Mouse (Mus musculus) forebrain, embryonic 13.5 days (tissue): ENCODE data around the gene Mtfr1l. TPM values are rescaled to one million over a fixed set of nuclear protein-coding genes. Genes with fewer than 3 reads are reported as not detected.
"Not testable (repeated sequence)": the region's sequence is repeated elsewhere in the genome, so short reads cannot be mapped to it uniquely, and the experiment has no call there.

Experiments used
- ATAC-seq: fragments of 200-750 bp; cut with Nextera tagmentation; 2 replicates; pipeline ENCODE4 v1.8.0; 2017
- H3K27ac ChIP-seq: fragments of 300-500 bp; sonication (generic); 2 replicates; pipeline ENCODE4 v1.5.1; 2015; ENCODE audit warnings: inconsistent platforms, mild to moderate bottlenecking, moderate library complexity
- H3K27me3 ChIP-seq: fragments of 300-500 bp; sonication (generic); 2 replicates; pipeline ENCODE4 v1.6.1; 2015; ENCODE audit warnings: mild to moderate bottlenecking, inconsistent platforms
- H3K36me3 ChIP-seq: fragments of 300-500 bp; sonication (generic); 2 replicates; pipeline ENCODE4 v1.6.1; 2015; ENCODE audit warnings: mild to moderate bottlenecking, inconsistent platforms; ENCODE audit not compliant: poor library complexity, severe bottlenecking
- H3K4me1 ChIP-seq: fragments of 300-500 bp; sonication (generic); 2 replicates; pipeline ENCODE4 v1.6.1; 2015; ENCODE audit warnings: inconsistent platforms
- H3K4me2 ChIP-seq: fragments of 300-500 bp; sonication (generic); 2 replicates; pipeline ENCODE4 v1.6.1; 2015; ENCODE audit warnings: inconsistent platforms, mild to moderate bottlenecking, moderate library complexity
- H3K4me3 ChIP-seq: fragments of 300-500 bp; sonication (generic); 2 replicates; pipeline ENCODE4 v1.5.1; 2015; ENCODE audit warnings: mild to moderate bottlenecking, inconsistent platforms
- H3K9ac ChIP-seq: fragments of 300-500 bp; sonication (generic); 2 replicates; pipeline ENCODE4 v1.6.1; 2015; ENCODE audit warnings: mild to moderate bottlenecking, inconsistent platforms
- H3K9me3 ChIP-seq: fragments of 300-500 bp; sonication (generic); replicated peaks from 2 replicates; pipeline ENCODE4 v1.6.1; 2016; ENCODE audit warnings: inconsistent platforms
- WGBS: fragments of 180-500 bp; shearing (Covaris S2); methylation state at CpG from one replicate; pipeline ENCODE4 v1.1.7; 2015; 5-methylcytosine and 5-hydroxymethylcytosine counted together
- polyA plus RNA-seq: library from polyadenylated mRNA; unstranded; fragments of >200 nt; fragmentation: Nextera tagmentation; extraction: Ambion mirVana; gene quantifications from 2 replicates; pipeline ENCODE4 v1.2.1, GENCODE M21; 2015

The Mtfr1l gene
- polyA plus RNA-seq, 1 experiment from 2014 or later = 132 TPM

GRCm38 (mm10) chr4:134512798-134513197 is 22.4 kb downstream of the Mtfr1l start:
- WGBS = 33% methylated on average over 15 of the region's 15 CpGs
- Histone ChIP-seq H3K27ac (no peak overlapping the region), H3K36me3 (peaks cover 2% of the 10 kb centered on the region; the same call in 1 of the 2 replicates), H3K9ac (no peak overlapping the region), H3K4me3 (peak overlapping the region; percentile 23), H3K9me3 (no peaks in the 10 kb centered on the region), H3K4me2 (peak overlapping the region; percentile 48), H3K4me1 (peaks cover 18% of the 10 kb centered on the region), H3K27me3 (no peaks in the 10 kb centered on the region)
- ATAC-seq = no peak

- H3K4me2 ChIP-seq = peak overlapping the region; percentile 89
These were observed 23.5 kb downstream of the Mtfr1l start for GRCm38 (mm10) chr4:134511730-134512129.

GRCm38 (mm10) chr4:134510845-134511411 is 24.3 kb downstream of the Mtfr1l start, which contains the start of gene Aunip:
Gene Aunip (plus strand): TSS chr4:134510999.
- Histone ChIP-seq H3K27ac (no peak within 1 kb of the TSS), H3K4me2 (peak within 1 kb of the TSS; percentile 89), H3K9me3 (no peaks in the 10 kb centered on the region), H3K36me3 (peaks cover 11% of the 10 kb centered on the region), H3K4me1 (peaks cover 18% of the 10 kb centered on the region), H3K9ac (peak within 1 kb of the TSS; percentile 62), H3K27me3 (no peaks in the 10 kb centered on the region), H3K4me3 (peak within 1 kb of the TSS; percentile 54)
- ATAC-seq = peak; percentile 97
- under 1% methylated on average over 42 of the region's 42 CpGs for WGBS

More at GRCm38 (mm10) chr4:134511730-134512129, 23.5 kb downstream of the Mtfr1l start:
- Histone ChIP-seq H3K9me3 (no peaks in the 10 kb centered on the region), H3K27me3 (no peaks in the 10 kb centered on the region), H3K36me3 (peaks cover 11% of the 10 kb centered on the region), H3K9ac (peak overlapping the region; percentile 62; the same call in 1 of the 2 replicates), H3K4me3 (peak overlapping the region; percentile 54), H3K4me1 (peaks cover 18% of the 10 kb centered on the region), H3K27ac (no peak overlapping the region)
- WGBS = 77% methylated on average over 6 of the region's 6 CpGs
- no peak for ATAC-seq

GRCm38 (mm10) chr4:134510396-134510795 is 24.8 kb downstream of the Mtfr1l start:
- H3K4me2 ChIP-seq = peak overlapping the region; percentile 89; the same call in 1 of the 2 replicates

GRCm38 (mm10) chr4:134506713-134507112 is 28.5 kb downstream of the Mtfr1l start:
- no peak overlapping the region for H3K4me2 ChIP-seq
- no peak overlapping the region for H3K4me3 ChIP-seq
- no peaks in the 10 kb centered on the region for H3K27me3 ChIP-seq
- 91% methylated on average over 19 of the region's 19 CpGs for WGBS
- H3K36me3 ChIP-seq = peaks cover 11% of the 10 kb centered on the region
- no peak overlapping the region for H3K9ac ChIP-seq
- H3K27ac ChIP-seq = no peak overlapping the region
- H3K4me1 ChIP-seq = peaks cover 8% of the 10 kb centered on the region
- no peak for ATAC-seq
- H3K9me3 ChIP-seq = no peaks in the 10 kb centered on the region

More at GRCm38 (mm10) chr4:134510396-134510795, 24.8 kb downstream of the Mtfr1l start:
- H3K9ac ChIP-seq = no peak overlapping the region
- H3K27me3 ChIP-seq = no peaks in the 10 kb centered on the region
- H3K4me3 ChIP-seq = no peak overlapping the region; the same call in 1 of the 2 replicates
- H3K27ac ChIP-seq = no peak overlapping the region
- peak; percentile 41; the same call in 1 of the 2 replicates for ATAC-seq
- H3K9me3 ChIP-seq = no peaks in the 10 kb centered on the region
- WGBS = 76% methylated on average over 4 of the region's 4 CpGs
- peaks cover 11% of the 10 kb centered on the region for H3K36me3 ChIP-seq
- peaks cover 18% of the 10 kb centered on the region for H3K4me1 ChIP-seq

- Histone ChIP-seq H3K27me3 (no peaks in the 10 kb centered on the region), H3K9ac (no peak overlapping the region), H3K4me3 (no peak overlapping the region), H3K36me3 (peaks cover 11% of the 10 kb centered on the region), H3K4me1 (peaks cover 1% of the 10 kb centered on the region; the same call in 1 of the 2 replicates), H3K4me2 (no peak overlapping the region), H3K27ac (no peak overlapping the region), H3K9me3 (no peaks in the 10 kb centered on the region)
- no peak for ATAC-seq
- 77% methylated on average over 3 of the region's 4 CpGs for WGBS
These were observed 29.1 kb downstream of the Mtfr1l start for GRCm38 (mm10) chr4:134505966-134506594.

GRCm38 (mm10) chr4:134505303-134505789 is 29.8 kb downstream of the Mtfr1l start:
- no peak overlapping the region for H3K4me2 ChIP-seq
- ATAC-seq = no peak
- H3K9me3 ChIP-seq = no peaks in the 10 kb centered on the region
- no peak overlapping the region for H3K4me3 ChIP-seq
- no peaks in the 10 kb centered on the region for H3K27me3 ChIP-seq
- no peak overlapping the region for H3K9ac ChIP-seq
- peaks cover 11% of the 10 kb centered on the region for H3K36me3 ChIP-seq
- H3K4me1 ChIP-seq = no peaks in the 10 kb centered on the region
- H3K27ac ChIP-seq = no peak overlapping the region
- 88% methylated on average over 4 of the region's 4 CpGs for WGBS

GRCm38 (mm10) chr4:134503686-134504357 is 31.4 kb downstream of the Mtfr1l start:
- H3K36me3 ChIP-seq = peaks cover 11% of the 10 kb centered on the region
- no peaks in the 10 kb centered on the region for H3K4me1 ChIP-seq
- no peak overlapping the region for H3K27ac ChIP-seq
- no peak overlapping the region for H3K9ac ChIP-seq
- no peak overlapping the region for H3K4me2 ChIP-seq
- ATAC-seq = no peak
- H3K27me3 ChIP-seq = no peaks in the 10 kb centered on the region
- 80% methylated on average over 4 of the region's 4 CpGs for WGBS
- no peaks in the 10 kb centered on the region for H3K9me3 ChIP-seq
- no peak overlapping the region for H3K4me3 ChIP-seq

- Histone ChIP-seq H3K9me3 (no peaks in the 10 kb centered on the region), H3K4me2 (no peak overlapping the region), H3K4me1 (peaks cover 20% of the 10 kb centered on the region), H3K27me3 (no peaks in the 10 kb centered on the region), H3K27ac (no peak overlapping the region), H3K36me3 (no peaks in the 10 kb centered on the region), H3K9ac (no peak overlapping the region), H3K4me3 (no peak overlapping the region)
- WGBS = 93% methylated on average over 6 of the region's 6 CpGs
- no peak for ATAC-seq
These were observed 34.1 kb downstream of the Mtfr1l start for GRCm38 (mm10) chr4:134501095-134501494.

- not testable (repeated sequence) for H3K9ac ChIP-seq, ATAC-seq, H3K9me3 ChIP-seq, H3K4me2 ChIP-seq, H3K27me3 ChIP-seq, H3K27ac ChIP-seq, H3K36me3 ChIP-seq, H3K4me3 ChIP-seq
- peaks cover 28% of the 10 kb centered on the region for H3K4me1 ChIP-seq
- 84% methylated on average over 6 of the region's 6 CpGs for WGBS
These were observed 36.2 kb downstream of the Mtfr1l start for GRCm38 (mm10) chr4:134498983-134499382.

GRCm38 (mm10) chr4:134497986-134498731 is 37.0 kb downstream of the Mtfr1l start:
- WGBS = 59% methylated on average over 12 of the region's 12 CpGs
- Histone ChIP-seq H3K4me3 (no peak overlapping the region), H3K4me1 (peaks cover 28% of the 10 kb centered on the region), H3K4me2 (peak overlapping the region; percentile 78), H3K9ac (no peak overlapping the region), H3K27ac (no peak overlapping the region), H3K36me3 (no peaks in the 10 kb centered on the region), H3K27me3 (no peaks in the 10 kb centered on the region), H3K9me3 (no peaks in the 10 kb centered on the region)
- ATAC-seq = no peak
